Mouse (Mus musculus) liver, adult 2 months (tissue): Measurements from ENCODE around the gene Lpcat3.

ENCODE experiments used
- CTCF ChIP-seq: fragments of 200-500 bp; IDR thresholded peaks from 2 replicates; pipeline ENCODE4 v1.5.1; 2011; ENCODE audit warnings: low read depth, low read length, control low read depth
- POLR2A ChIP-seq: fragments of 200-500 bp; IDR thresholded peaks from 2 replicates; pipeline ENCODE4 v1.6.1; 2011; ENCODE audit warnings: low read length, control low read depth; ENCODE audit not compliant: insufficient read depth; ENCODE audit errors: extremely low read depth

- no peak for TF ChIP-seq CTCF
- no peak for TF ChIP-seq POLR2A
Observed at GRCm38 (mm10) chr6:124703789-124704188, 41.0 kb downstream of the Lpcat3 start.
